Comparison of ENCODE assay signal across 22 mouse cellular contexts in the genomic region with DNA sequence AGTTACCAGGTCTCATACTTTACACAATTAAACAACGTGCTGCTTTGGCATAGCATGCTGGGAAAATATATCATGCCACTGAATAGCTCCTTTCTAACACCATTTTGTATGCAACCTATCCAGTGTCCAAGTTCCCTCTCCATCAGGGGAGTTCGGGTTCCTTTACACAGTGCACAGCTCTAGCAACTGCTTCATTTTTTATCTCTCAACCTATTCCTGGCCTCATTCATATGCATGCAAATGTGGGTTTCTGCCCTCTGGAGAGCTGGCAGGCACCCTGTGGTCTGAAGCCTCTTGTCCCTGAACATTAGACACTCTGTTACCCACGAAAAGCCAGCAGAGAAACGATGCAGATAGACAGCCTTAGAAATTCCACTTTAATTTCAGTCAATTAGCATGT.
DNase-seq lines count a peak whose midpoint lies in the region; ATAC-seq lines count a peak whose summit lies in the region.
"Had no signal": no experiment of that assay in that cellular context is flagged by ENCODE, and none has a peak within 500 bp of the region (broad histone marks: within the 10 kb centered on the region; RNA-seq: fewer than 3 reads in every experiment).

No protein-coding gene starts in this region.

- no peak overlapping the region for H3K27ac ChIP-seq in forebrain, embryonic 13.5 days
- H3K27ac ChIP-seq in forebrain, embryonic 11.5 days (ENCODE audit: low read depth, low read length), result no peak overlapping the region
- no peak overlapping the region for H3K27ac ChIP-seq in forebrain, embryonic 16.5 days (ENCODE audit: low read length)
- H3K27ac ChIP-seq in neural tube, embryonic 14.5 days (ENCODE audit: low read depth, low read length), result no peak overlapping the region
- H3K27ac ChIP-seq: gastrocnemius, adult 2 months; heart, embryonic 13.5 days; intestine, embryonic 15.5 days; limb, embryonic 10.5 days had no signal

- DNase-seq in forebrain, embryonic 11.5 days (ENCODE audit: low spot score), result no peak
- DNase-seq in left cerebral cortex, postnatal 4 days, result peak; percentile 11
- no peak for DNase-seq in left cerebral cortex, postnatal 10 days (ENCODE audit: extremely low spot score in 1 of 2, low spot score in 2 of 2)
- no peak for DNase-seq in kidney, postnatal 4 days
- no peak for DNase-seq in liver
- DNase-seq: adrenal gland, postnatal 14 days; cerebellum, adult 18-20 months; cerebellum, postnatal 36 days; gastrocnemius, adult 2 months; heart, postnatal 36 days; kidney, adult 9 months; kidney, postnatal 25 days; lung, adult 18-20 months; lung, postnatal 14 days had no signal

- H3K36me3 ChIP-seq in forebrain, embryonic 13.5 days (ENCODE audit: poor library complexity, severe bottlenecking), result no peaks in the 10 kb centered on the region
- no peaks in the 10 kb centered on the region for H3K36me3 ChIP-seq in forebrain, embryonic 11.5 days (ENCODE audit: control insufficient read depth, insufficient read depth, low read length)
- H3K36me3 ChIP-seq in forebrain, embryonic 16.5 days (ENCODE audit: control insufficient read depth, insufficient read depth), result no peaks in the 10 kb centered on the region
- H3K36me3 ChIP-seq in neural tube, embryonic 14.5 days (ENCODE audit: control insufficient read depth, insufficient read depth, low read length), result no peaks in the 10 kb centered on the region
- H3K36me3 ChIP-seq: heart, embryonic 13.5 days; intestine, embryonic 15.5 days; limb, embryonic 10.5 days had no signal

- no peaks in the 10 kb centered on the region for H3K9me3 ChIP-seq in forebrain, embryonic 13.5 days (replicated peaks)
- no peaks in the 10 kb centered on the region for H3K9me3 ChIP-seq in forebrain, embryonic 11.5 days (ENCODE audit: control insufficient read depth, low read length)
- no peaks in the 10 kb centered on the region for H3K9me3 ChIP-seq in forebrain, embryonic 16.5 days (ENCODE audit: control insufficient read depth, low read length)
- H3K9me3 ChIP-seq in neural tube, embryonic 14.5 days (ENCODE audit: control insufficient read depth, low read length), result no peaks in the 10 kb centered on the region
- H3K9me3 ChIP-seq: heart, embryonic 13.5 days; intestine, embryonic 15.5 days; limb, embryonic 10.5 days had no signal

- no peak overlapping the region for H3K4me2 ChIP-seq in forebrain, embryonic 13.5 days
- H3K4me2 ChIP-seq in forebrain, embryonic 11.5 days (ENCODE audit: low read depth, low read length, severe bottlenecking), result no peak overlapping the region
- no peak overlapping the region for H3K4me2 ChIP-seq in forebrain, embryonic 16.5 days (ENCODE audit: low read length)
- no peak overlapping the region for H3K4me2 ChIP-seq in neural tube, embryonic 14.5 days (ENCODE audit: low read depth, low read length)
- H3K4me2 ChIP-seq: heart, embryonic 13.5 days; intestine, embryonic 15.5 days; liver, embryonic 11.5 days had no signal

- H3K9ac ChIP-seq in forebrain, embryonic 13.5 days, result no peak overlapping the region
- no peak overlapping the region for H3K9ac ChIP-seq in forebrain, embryonic 11.5 days (ENCODE audit: low read length)
- H3K9ac ChIP-seq in forebrain, embryonic 16.5 days (replicated peaks; ENCODE audit: low read depth, low read length), result no peak overlapping the region
- no peak overlapping the region for H3K9ac ChIP-seq in neural tube, embryonic 14.5 days (replicated peaks; ENCODE audit: low read depth, low read length)
- H3K9ac ChIP-seq: heart, embryonic 13.5 days; intestine, embryonic 15.5 days had no signal

- intact Hi-C loops in left cerebral cortex, postnatal 4 days (cut with DNase I), result no loop called here
- intact Hi-C loops in left cerebral cortex, postnatal 10 days (cut with DNase I), result no loop called here

- ATAC-seq in forebrain, embryonic 13.5 days, result peak; percentile 65
- ATAC-seq in forebrain, embryonic 11.5 days (replicated peaks; ENCODE audit: low FRiP score), result no peak
- ATAC-seq in forebrain, embryonic 16.5 days, result peak; percentile 76; the same call in 1 of the 2 replicates
- ATAC-seq in neural tube, embryonic 14.5 days (ENCODE audit: low read depth), result peak; percentile 46; the same call in 1 of the 2 replicates
- ATAC-seq: activated CD4-positive, CD25-positive, alpha-beta regulatory T cell, adult 4 months; intestine, embryonic 15.5 days had no signal

- no peak overlapping the region for H3K4me3 ChIP-seq in forebrain, embryonic 13.5 days
- no peak overlapping the region for H3K4me3 ChIP-seq in forebrain, embryonic 11.5 days (ENCODE audit: low read depth, low read length)
- no peak overlapping the region for H3K4me3 ChIP-seq in forebrain, embryonic 16.5 days (replicated peaks; ENCODE audit: low read length)
- no peak overlapping the region for H3K4me3 ChIP-seq in neural tube, embryonic 14.5 days (ENCODE audit: low read depth, low read length)
- H3K4me3 ChIP-seq: gastrocnemius, adult 2 months; heart, embryonic 13.5 days; intestine, embryonic 15.5 days; limb, embryonic 10.5 days had no signal

- 35% methylated on average over 4 of the region's 4 CpGs for WGBS in forebrain, embryonic 13.5 days
- 58% methylated on average over 4 of the region's 4 CpGs for WGBS in forebrain, embryonic 11.5 days
- WGBS in forebrain, embryonic 16.5 days, result 15% methylated on average over 4 of the region's 4 CpGs
- WGBS in neural tube, embryonic 14.5 days, result 28% methylated on average over 4 of the region's 4 CpGs

- H3K4me1 ChIP-seq in forebrain, embryonic 13.5 days, result peaks cover 7% of the 10 kb centered on the region
- no peaks in the 10 kb centered on the region for H3K4me1 ChIP-seq in forebrain, embryonic 11.5 days (replicated peaks; ENCODE audit: control insufficient read depth, insufficient read depth, low read length)
- peaks cover 4% of the 10 kb centered on the region for H3K4me1 ChIP-seq in forebrain, embryonic 16.5 days (replicated peaks; ENCODE audit: control insufficient read depth, insufficient read depth, low read length)
- H3K4me1 ChIP-seq in neural tube, embryonic 14.5 days (ENCODE audit: control insufficient read depth, insufficient read depth, low read length), result no peaks in the 10 kb centered on the region
- H3K4me1 ChIP-seq: intestine, embryonic 15.5 days; limb, embryonic 10.5 days had no signal

- no peaks in the 10 kb centered on the region for H3K27me3 ChIP-seq in forebrain, embryonic 13.5 days
- H3K27me3 ChIP-seq in forebrain, embryonic 11.5 days (ENCODE audit: control insufficient read depth, insufficient read depth, low read length), result no peaks in the 10 kb centered on the region
- H3K27me3 ChIP-seq in forebrain, embryonic 16.5 days (replicated peaks; ENCODE audit: control insufficient read depth, insufficient read depth, low read length), result no peaks in the 10 kb centered on the region
- no peaks in the 10 kb centered on the region for H3K27me3 ChIP-seq in neural tube, embryonic 14.5 days (ENCODE audit: control insufficient read depth, insufficient read depth, low read length)
- H3K27me3 ChIP-seq: heart, embryonic 13.5 days; intestine, embryonic 15.5 days had no signal
